Mouse (Mus musculus): ENCODE measurements around the gene Smg1. TPM values are rescaled to one million over a fixed set of nuclear protein-coding genes. Genes with fewer than 3 reads are reported as not detected.

Smg1 gene
- total and polyA plus RNA-seq, 2 experiments from 2014 or later: 14.2 to 57.4 TPM

DNA sequence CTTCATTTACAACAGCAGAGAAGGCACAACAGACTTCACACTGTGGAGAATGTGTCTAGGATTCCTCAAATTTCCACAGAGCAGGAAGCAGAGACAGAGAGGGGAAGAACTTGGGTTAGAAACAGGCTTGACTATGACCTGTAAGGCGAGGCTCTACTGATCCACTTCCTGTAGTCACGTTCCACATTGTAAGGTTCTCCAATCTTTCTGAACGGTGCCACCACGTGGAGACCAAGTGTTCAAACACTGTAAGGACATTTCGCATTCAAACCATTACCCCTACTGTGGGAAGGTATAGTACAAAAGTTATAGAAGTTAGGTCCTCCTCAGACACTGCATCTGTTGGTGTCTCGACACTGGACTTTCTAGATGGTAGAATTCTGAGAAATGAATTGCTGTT, 31.8 kb upstream of the Smg1 start:
- Histone ChIP-seq H3K4me1 (ENCODE audit: insufficient read depth) (no peaks in the 10 kb centered on the region), H3K27ac (ENCODE audit: low read depth, low read length) (no peak overlapping the region), H3K27me3 (ENCODE audit: insufficient read depth, low read length) (no peaks in the 10 kb centered on the region), H3K9me3 (ENCODE audit: low read length) (no peaks in the 10 kb centered on the region), H3K36me3 (ENCODE audit: insufficient read depth) (no peaks in the 10 kb centered on the region), H3K9ac (no peak overlapping the region), H3K4me3 (ENCODE audit: low read depth, low read length) (no peak overlapping the region), H3K4me2 (ENCODE audit: low read depth) (no peak overlapping the region)
- ATAC-seq (no peak), DNase-seq (no peak)
- WGBS: 86% methylated on average over 6 of the region's 6 CpGs
- no peak for TF ChIP-seq CTCF (IDR thresholded peaks at IDR 0.05; ENCODE audit: low read depth)

DNA sequence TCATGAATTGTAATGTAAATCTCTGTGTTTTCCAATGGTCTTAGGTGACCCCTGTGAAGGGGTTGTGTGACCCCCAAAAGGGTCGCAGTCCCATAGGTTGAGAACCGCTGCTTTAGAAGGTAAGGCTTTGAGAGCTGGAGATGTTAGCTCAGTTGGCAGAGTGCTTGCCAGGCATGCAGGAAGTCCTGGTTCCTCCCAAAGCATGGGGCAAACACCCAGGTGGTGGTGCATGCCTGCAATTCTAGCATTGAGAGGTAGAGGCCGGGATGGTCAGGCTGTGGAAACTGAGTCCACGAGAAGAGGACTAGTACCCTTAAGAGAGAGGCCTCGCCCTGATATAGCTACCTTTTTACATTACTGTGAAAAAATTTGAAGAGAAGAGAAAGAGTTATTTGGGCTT, 31.4 kb upstream of the Smg1 start:
- no peak for TF ChIP-seq CTCF (IDR thresholded peaks at IDR 0.05; ENCODE audit: low read depth)
- Histone ChIP-seq H3K4me1 (ENCODE audit: insufficient read depth) (no peaks in the 10 kb centered on the region), H3K36me3 (ENCODE audit: insufficient read depth) (no peaks in the 10 kb centered on the region), H3K9ac (no peak overlapping the region), H3K4me3 (ENCODE audit: low read depth, low read length) (no peak overlapping the region), H3K27ac (ENCODE audit: low read depth, low read length) (no peak overlapping the region), H3K9me3 (ENCODE audit: low read length) (no peaks in the 10 kb centered on the region), H3K4me2 (ENCODE audit: low read depth) (no peak overlapping the region), H3K27me3 (ENCODE audit: insufficient read depth, low read length) (no peaks in the 10 kb centered on the region)
- DNase-seq (no peak), ATAC-seq (no peak)
- WGBS: 95% methylated on average over 5 of the region's 5 CpGs

DNA sequence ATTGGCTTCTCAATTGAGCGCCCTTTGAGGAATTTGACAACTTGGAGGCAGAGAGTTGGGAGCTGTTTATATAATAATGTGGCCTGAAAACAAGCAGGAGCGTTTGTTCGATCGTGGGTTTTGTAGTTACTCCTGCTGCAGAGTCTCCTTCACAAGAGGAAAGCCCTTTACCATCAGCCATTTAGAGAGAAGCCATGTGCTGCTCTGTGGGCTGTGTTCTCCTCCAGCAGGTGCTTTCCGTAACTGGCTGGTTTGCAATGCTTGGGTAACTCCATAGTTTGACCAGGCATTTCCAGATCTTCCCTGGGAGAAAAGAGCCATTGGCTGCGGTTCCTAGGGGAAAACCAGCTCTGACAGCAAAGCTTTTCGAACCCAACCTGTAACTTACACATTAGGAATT, 30.7 kb upstream of the Smg1 start:
- no peak for DNase-seq
- 72% methylated on average over 7 of the region's 7 CpGs for WGBS
- Histone ChIP-seq H3K4me3 (ENCODE audit: low read depth, low read length) (no peak overlapping the region), H3K36me3 (ENCODE audit: insufficient read depth) (no peaks in the 10 kb centered on the region), H3K4me2 (ENCODE audit: low read depth) (no peak overlapping the region), H3K9ac (no peak overlapping the region), H3K9me3 (ENCODE audit: low read length) (no peaks in the 10 kb centered on the region), H3K4me1 (ENCODE audit: insufficient read depth) (no peaks in the 10 kb centered on the region), H3K27ac (ENCODE audit: low read depth, low read length) (no peak overlapping the region), H3K27me3 (ENCODE audit: insufficient read depth, low read length) (no peaks in the 10 kb centered on the region)
- no peak for ATAC-seq
- no peak for TF ChIP-seq CTCF (IDR thresholded peaks at IDR 0.05; ENCODE audit: low read depth)

DNA sequence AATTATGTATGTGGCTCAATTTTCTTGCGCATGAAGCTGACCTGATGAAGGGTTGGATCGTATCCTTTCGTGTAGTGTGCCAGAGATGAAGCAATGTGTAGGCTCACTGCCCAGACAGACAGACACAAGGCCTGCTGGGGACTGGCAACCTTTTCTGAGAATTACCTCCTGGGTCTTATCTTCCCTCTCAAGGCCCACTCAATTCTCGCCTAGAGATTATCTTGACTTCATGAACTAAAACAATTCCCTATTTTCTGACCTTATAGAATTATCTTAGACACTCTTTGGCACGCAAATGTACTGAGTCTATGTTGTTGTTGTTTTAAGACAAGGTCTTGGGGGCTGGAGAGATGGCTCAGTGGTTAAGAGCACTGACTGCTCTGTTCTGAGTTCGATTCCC, 22.6 kb upstream of the Smg1 start:
- Histone ChIP-seq H3K9me3 (ENCODE audit: low read length) (no peaks in the 10 kb centered on the region), H3K9ac (no peak overlapping the region), H3K27me3 (ENCODE audit: insufficient read depth, low read length) (no peaks in the 10 kb centered on the region), H3K4me1 (ENCODE audit: insufficient read depth) (no peaks in the 10 kb centered on the region), H3K4me2 (ENCODE audit: low read depth) (no peak overlapping the region), H3K4me3 (ENCODE audit: low read depth, low read length) (no peak overlapping the region), H3K36me3 (ENCODE audit: insufficient read depth) (no peaks in the 10 kb centered on the region), H3K27ac (ENCODE audit: low read depth, low read length) (no peak overlapping the region)
- 89% methylated on average over 6 of the region's 6 CpGs for WGBS
- TF ChIP-seq CTCF (IDR thresholded peaks at IDR 0.05; ENCODE audit: low read depth): no peak
- no peak for ATAC-seq
- no peak for DNase-seq

DNA sequence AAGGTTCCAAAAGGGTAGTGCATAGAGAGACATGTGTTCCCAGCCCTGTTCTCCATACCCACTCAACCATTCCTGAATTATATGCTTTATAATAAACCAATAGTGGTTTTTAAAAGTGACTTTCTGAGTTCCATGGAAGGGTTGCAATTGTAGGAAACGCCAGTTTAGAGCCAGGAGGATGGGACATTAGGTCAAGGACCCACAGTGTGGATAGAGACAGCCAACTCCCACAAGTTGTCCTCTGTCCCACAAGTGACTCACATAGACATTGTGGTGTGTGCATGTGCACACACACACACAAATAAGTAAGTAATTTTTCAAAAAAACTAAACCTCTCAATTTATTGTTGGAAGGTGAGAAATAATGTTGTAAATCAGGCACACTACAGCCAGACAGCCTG, 20.1 kb upstream of the Smg1 start:
- WGBS: 42% methylated on average over 1 of the region's 1 CpGs
- Histone ChIP-seq H3K36me3 (ENCODE audit: insufficient read depth) (no peaks in the 10 kb centered on the region), H3K27me3 (ENCODE audit: insufficient read depth, low read length) (no peaks in the 10 kb centered on the region), H3K4me3 (ENCODE audit: low read depth, low read length) (no peak overlapping the region), H3K9ac (no peak overlapping the region), H3K27ac (ENCODE audit: low read depth, low read length) (no peak overlapping the region), H3K4me2 (ENCODE audit: low read depth) (no peak overlapping the region), H3K4me1 (ENCODE audit: insufficient read depth) (no peaks in the 10 kb centered on the region), H3K9me3 (ENCODE audit: low read length) (no peaks in the 10 kb centered on the region)
- ATAC-seq (no peak), DNase-seq (no peak)
- no peak for TF ChIP-seq CTCF (IDR thresholded peaks at IDR 0.05; ENCODE audit: low read depth)

DNA sequence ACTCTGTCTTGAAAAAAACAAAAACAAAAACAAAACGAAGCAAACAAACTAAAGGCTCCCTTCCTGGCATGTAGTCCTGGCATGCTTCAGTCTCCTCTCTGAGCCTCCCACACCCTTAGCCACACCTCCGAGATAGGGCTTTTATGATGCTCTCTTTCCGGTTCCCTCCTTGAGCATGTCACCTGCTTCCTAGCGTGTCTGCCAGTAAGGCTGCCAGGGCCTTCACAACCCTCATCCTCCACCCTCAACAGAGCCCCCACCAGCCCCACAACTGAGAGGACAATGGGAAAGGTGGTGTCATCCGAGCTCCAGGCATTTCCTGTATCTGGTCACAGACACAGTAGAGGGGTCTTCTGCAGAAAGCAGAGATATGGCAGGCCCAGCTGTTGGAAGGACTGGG, 18.9 kb upstream of the Smg1 start:
- H3K9ac ChIP-seq: no peak overlapping the region
- H3K27ac ChIP-seq (ENCODE audit: low read depth, low read length): no peak overlapping the region
- H3K4me2 ChIP-seq (ENCODE audit: low read depth): no peak overlapping the region
- no peaks in the 10 kb centered on the region for H3K4me1 ChIP-seq (ENCODE audit: insufficient read depth)
- H3K36me3 ChIP-seq (ENCODE audit: insufficient read depth): no peaks in the 10 kb centered on the region
- no peaks in the 10 kb centered on the region for H3K27me3 ChIP-seq (ENCODE audit: insufficient read depth, low read length)
- no peak overlapping the region for H3K4me3 ChIP-seq (ENCODE audit: low read depth, low read length)
- no peak for TF ChIP-seq CTCF (IDR thresholded peaks at IDR 0.05; ENCODE audit: low read depth)
- DNase-seq (no peak), ATAC-seq (no peak)
- no peaks in the 10 kb centered on the region for H3K9me3 ChIP-seq (ENCODE audit: low read length)
- WGBS: 85% methylated on average over 5 of the region's 5 CpGs

DNA sequence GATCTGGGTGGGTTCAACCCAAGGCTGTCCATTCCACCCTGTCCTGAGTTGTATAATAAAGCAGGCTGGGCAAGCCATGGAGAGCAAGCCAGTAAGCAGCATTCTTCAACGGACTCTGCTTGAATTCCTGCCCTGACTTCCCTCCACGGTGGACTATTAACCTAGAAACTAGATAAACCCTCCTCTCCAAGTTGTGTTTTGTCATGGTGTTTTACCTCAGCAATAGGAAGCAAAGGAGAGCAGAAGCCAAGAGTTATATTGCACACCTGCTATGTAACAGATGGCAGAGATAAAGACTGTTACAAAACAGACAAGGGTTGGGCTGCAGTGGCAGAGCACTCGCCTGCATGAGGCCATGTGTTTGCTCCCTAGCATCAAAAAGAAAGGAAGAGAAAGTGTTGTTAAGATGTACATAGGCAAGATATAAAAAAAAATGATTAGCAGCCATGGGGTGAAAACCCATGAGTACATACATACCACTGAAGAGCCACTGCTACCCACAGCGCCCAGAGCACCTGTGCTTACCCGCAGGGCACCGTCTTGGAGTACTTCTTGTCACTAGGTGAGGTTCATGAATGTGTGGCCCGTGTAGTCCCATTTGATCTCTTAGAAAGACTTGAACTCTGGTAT, 16.3 kb upstream of the Smg1 start:
- ATAC-seq (no peak), DNase-seq (no peak)
- Histone ChIP-seq H3K4me3 (ENCODE audit: low read depth, low read length) (no peak overlapping the region), H3K36me3 (ENCODE audit: insufficient read depth) (no peaks in the 10 kb centered on the region), H3K4me2 (ENCODE audit: low read depth) (no peak overlapping the region), H3K4me1 (ENCODE audit: insufficient read depth) (no peaks in the 10 kb centered on the region), H3K9me3 (ENCODE audit: low read length) (no peaks in the 10 kb centered on the region), H3K27me3 (ENCODE audit: insufficient read depth, low read length) (no peaks in the 10 kb centered on the region), H3K27ac (ENCODE audit: low read depth, low read length) (no peak overlapping the region), H3K9ac (no peak overlapping the region)
- no peak for TF ChIP-seq CTCF (IDR thresholded peaks at IDR 0.05; ENCODE audit: low read depth)
- WGBS: 82% methylated on average over 7 of the region's 7 CpGs

DNA sequence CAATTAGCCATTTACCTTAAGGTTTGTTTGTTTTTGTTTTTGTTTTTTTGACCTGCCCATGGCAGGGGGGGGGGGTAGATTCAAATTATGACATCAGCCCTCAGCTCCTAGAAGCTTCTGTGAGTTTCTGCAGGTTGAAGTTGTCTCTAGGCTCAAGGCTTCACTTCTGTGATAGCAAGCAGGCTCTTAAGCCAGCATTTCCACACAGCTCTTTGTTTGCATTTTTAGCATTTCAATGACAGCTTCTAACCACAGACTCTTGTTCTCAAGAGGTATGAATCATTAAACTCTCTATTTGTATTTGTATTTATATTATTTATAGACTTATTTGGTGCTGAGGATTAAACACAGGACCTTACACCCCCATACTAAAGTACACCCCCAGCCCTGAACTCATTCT, 15.0 kb upstream of the Smg1 start:
- no peak overlapping the region for H3K27ac ChIP-seq (ENCODE audit: low read depth, low read length)
- H3K9ac ChIP-seq: no peak overlapping the region
- no peaks in the 10 kb centered on the region for H3K4me1 ChIP-seq (ENCODE audit: insufficient read depth)
- TF ChIP-seq CTCF (IDR thresholded peaks at IDR 0.05; ENCODE audit: low read depth): no peak
- no peak overlapping the region for H3K4me2 ChIP-seq (ENCODE audit: low read depth)
- no peaks in the 10 kb centered on the region for H3K9me3 ChIP-seq (ENCODE audit: low read length)
- H3K27me3 ChIP-seq (ENCODE audit: insufficient read depth, low read length): no peaks in the 10 kb centered on the region
- no peaks in the 10 kb centered on the region for H3K36me3 ChIP-seq (ENCODE audit: insufficient read depth)
- DNase-seq (no peak), ATAC-seq (no peak)
- no peak overlapping the region for H3K4me3 ChIP-seq (ENCODE audit: low read depth, low read length)
